Comparison of ENCODE assay signal across 10 mouse cellular contexts in the genomic region with DNA sequence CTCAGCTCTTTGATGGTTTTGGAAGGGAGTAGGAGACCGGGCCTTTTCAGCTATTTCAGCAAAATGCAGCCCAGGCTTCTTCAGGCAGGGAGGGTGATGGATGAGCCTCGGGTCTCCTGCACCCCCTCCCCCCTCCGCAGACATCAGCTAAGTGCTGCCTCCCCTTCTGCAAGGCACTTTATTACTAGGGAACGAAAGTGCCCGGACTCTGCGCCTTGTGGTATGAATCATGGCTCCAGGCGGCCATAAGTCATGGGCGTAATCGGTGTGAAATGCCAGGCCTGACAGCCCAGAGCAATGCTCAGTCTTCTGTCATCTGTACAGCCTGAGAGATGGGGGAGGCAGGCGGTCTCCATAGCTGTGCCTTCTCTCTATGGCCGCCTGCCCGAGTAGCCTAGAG. TPM values are rescaled to one million over a fixed set of nuclear protein-coding genes. Genes with fewer than 3 reads are reported as not detected.
DNase-seq lines count a peak whose midpoint lies in the region; ATAC-seq and TF ChIP-seq lines count a peak whose summit lies in the region.
"Had no signal": no experiment of that assay in that cellular context is flagged by ENCODE, and none has a peak within 500 bp of the region (broad histone marks: within the 10 kb centered on the region; RNA-seq: fewer than 3 reads in every experiment).

No protein-coding gene starts in this region.

- ATAC-seq in neural tube, embryonic 11.5 days (ENCODE audit: insufficient read depth, low FRiP score, low TSS enrichment), result peak; percentile 50
- ATAC-seq: liver, embryonic 12.5 days had no signal

- peak; percentile 13 for DNase-seq in kidney, postnatal 14 days
- no peak for DNase-seq in kidney, adult 8-10 months
- peak; percentile 56 for DNase-seq in adrenal gland, postnatal 10 days
- DNase-seq in neural tube, embryonic 11.5 days (ENCODE audit: low spot score), result peak; percentile 58
- no peak for DNase-seq in thymus, postnatal 0 days (ENCODE audit: low spot score)
- no peak for DNase-seq in spleen, postnatal 10 days (ENCODE audit: low spot score in 2 of 2)
- DNase-seq in urinary bladder, adult 2 months (ENCODE audit: low spot score), result no peak
- DNase-seq: gastrocnemius, postnatal 25 days had no signal

- no peaks in the 10 kb centered on the region for H3K27me3 ChIP-seq in neural tube, embryonic 11.5 days (ENCODE audit: control insufficient read depth, insufficient read depth, low read length)
- H3K27me3 ChIP-seq: liver, embryonic 12.5 days had no signal

- no peak overlapping the region for H3K9ac ChIP-seq in neural tube, embryonic 11.5 days (ENCODE audit: low read length)
- H3K9ac ChIP-seq: liver, embryonic 12.5 days had no signal

- H3K9me3 ChIP-seq in neural tube, embryonic 11.5 days (ENCODE audit: control insufficient read depth, low read length), result no peaks in the 10 kb centered on the region
- H3K9me3 ChIP-seq: liver, embryonic 12.5 days had no signal

- TF ChIP-seq POLR2A in embryonic fibroblast, embryonic 13.5 days (IDR thresholded peaks at IDR 0.05; ENCODE audit: low read depth, low read length), result no peak

- no peak overlapping the region for H3K4me2 ChIP-seq in neural tube, embryonic 11.5 days (ENCODE audit: low read depth)
- H3K4me2 ChIP-seq: liver, embryonic 12.5 days had no signal

- no peaks in the 10 kb centered on the region for H3K36me3 ChIP-seq in neural tube, embryonic 11.5 days (ENCODE audit: control insufficient read depth, insufficient read depth, low read length)
- H3K36me3 ChIP-seq: liver, embryonic 12.5 days had no signal

- peaks cover 11% of the 10 kb centered on the region for H3K4me1 ChIP-seq in embryonic fibroblast, embryonic 13.5 days (ENCODE audit: control insufficient read depth, insufficient read depth, low read length)
- no peaks in the 10 kb centered on the region; the same call in 1 of the 2 replicates for H3K4me1 ChIP-seq in neural tube, embryonic 11.5 days (ENCODE audit: control insufficient read depth, insufficient read depth, low read length)
- H3K4me1 ChIP-seq: liver, embryonic 12.5 days had no signal

- TF ChIP-seq CTCF in embryonic fibroblast, embryonic 13.5 days (IDR thresholded peaks at IDR 0.05; ENCODE audit: borderline replicate concordance, insufficient read depth, low read length), result no peak

- peak overlapping the region; percentile 80 for H3K27ac ChIP-seq in embryonic fibroblast, embryonic 13.5 days (ENCODE audit: insufficient read depth, low read length)
- H3K27ac ChIP-seq in neural tube, embryonic 11.5 days (ENCODE audit: low read depth, low read length), result peak overlapping the region; percentile 46; the same call in 1 of the 2 replicates
- H3K27ac ChIP-seq: liver, embryonic 12.5 days had no signal

- 47% methylated on average over 12 of the region's 12 CpGs for WGBS in neural tube, embryonic 11.5 days

- no peak overlapping the region for H3K4me3 ChIP-seq in embryonic fibroblast, embryonic 13.5 days (ENCODE audit: insufficient read depth, low read length)
- no peak overlapping the region for H3K4me3 ChIP-seq in neural tube, embryonic 11.5 days (ENCODE audit: low read depth, low read length)
- H3K4me3 ChIP-seq: liver, embryonic 12.5 days had no signal

RNA-seq across cellular contexts. Expression of a gene that starts 18.7 kb away (rescaled TPM):
- 100 to 1,000 TPM; 330 to 339 TPM for total RNA-seq in adrenal gland, postnatal 10 days (2021)
- not detected in 2 replicates for polyA plus RNA-seq in embryonic fibroblast, embryonic 13.5 days (2011; ENCODE audit: insufficient read length, low read depth, missing spikeins)
- polyA plus RNA-seq in neural tube, embryonic 11.5 days (2014; fragmentation: Nextera tagmentation; extraction: Ambion mirVana), result 1.6 and 1.9 TPM in 2 replicates
- 0.08 and 0.15 TPM in 2 replicates for polyA plus RNA-seq in thymus, postnatal 0 days (2015; fragmentation: Nextera tagmentation; extraction: Ambion mirVana)
- 0.38 and 0.44 TPM in 2 replicates for polyA plus RNA-seq in urinary bladder, adult 2 months (2012; rRNA removed)
- total RNA-seq: gastrocnemius, postnatal 25 days had no signal

RNA-seq across cellular contexts. Expression of a gene that starts 41.4 kb away (rescaled TPM):
- 1 to 10 TPM; 2.0 TPM for total RNA-seq in adrenal gland, postnatal 10 days (2021)
- polyA plus RNA-seq in embryonic fibroblast, embryonic 13.5 days (2011; ENCODE audit: insufficient read length, low read depth, missing spikeins), result not detected in 2 replicates
- polyA plus RNA-seq in neural tube, embryonic 11.5 days (2014; fragmentation: Nextera tagmentation; extraction: Ambion mirVana), result 0.37 and 0.54 TPM in 2 replicates
- 1.2 and 1.4 TPM in 2 replicates for polyA plus RNA-seq in thymus, postnatal 0 days (2015; fragmentation: Nextera tagmentation; extraction: Ambion mirVana)
- 0.09 and 0.11 TPM in 2 replicates for polyA plus RNA-seq in urinary bladder, adult 2 months (2012; rRNA removed)
- total RNA-seq: gastrocnemius, postnatal 25 days had no signal

Comparison
In these comparisons a context has a peak if more than half of its experiments do, and no peak if none do; other contexts are left out.
1. DNase-seq: peak in kidney, postnatal 14 days (single experiment), adrenal gland, postnatal 10 days (single experiment) and neural tube, embryonic 11.5 days (single experiment); none in kidney, adult 8-10 months (0 of 2), thymus, postnatal 0 days (single experiment), spleen, postnatal 10 days (0 of 2) and urinary bladder, adult 2 months (single experiment).